Mouse (Mus musculus) liver, embryonic 16.5 days (tissue): ENCODE measurements at regions not wholly inside any gene's neighbourhood (a gene's known extent, or its start where the extent isn't known, plus 50 kb on each side); places are given as distances from the start of the nearest gene placed in this dataset.

Experiments
- ATAC-seq: fragments of 200-750 bp; cut with Nextera tagmentation; 2 replicates; pipeline ENCODE4 v1.8.0; 2017; ENCODE audit warnings: low read depth, mild to moderate bottlenecking, moderate number of reproducible peaks, moderate library complexity
- H3K27ac ChIP-seq: fragments of 300-500 bp; sonication (generic); 2 replicates; pipeline ENCODE4 v1.5.1; 2014; ENCODE audit warnings: mild to moderate bottlenecking, low read length
- H3K27me3 ChIP-seq: fragments of 300-500 bp; sonication (generic); 2 replicates; pipeline ENCODE4 v1.6.1; 2014; ENCODE audit warnings: low read depth, low read length, mixed read lengths; ENCODE audit not compliant: control insufficient read depth, insufficient read depth
- H3K36me3 ChIP-seq: fragments of 300-500 bp; sonication (generic); 2 replicates; pipeline ENCODE4 v1.6.1; 2014; ENCODE audit warnings: mild to moderate bottlenecking; ENCODE audit not compliant: control insufficient read depth, insufficient read depth
- H3K4me1 ChIP-seq: fragments of 300-500 bp; sonication (generic); 2 replicates; pipeline ENCODE4 v1.6.1; 2014; ENCODE audit warnings: low read depth, low read length, mixed read lengths; ENCODE audit not compliant: control insufficient read depth
- H3K4me2 ChIP-seq: fragments of 300-500 bp; sonication (generic); 2 replicates; pipeline ENCODE4 v1.6.1; 2014; ENCODE audit warnings: low read depth, low read length, mixed read lengths
- H3K4me3 ChIP-seq: fragments of 300-500 bp; sonication (generic); 2 replicates; pipeline ENCODE4 v1.5.1; 2014; ENCODE audit warnings: low read depth, mild to moderate bottlenecking, low read length
- H3K9ac ChIP-seq: fragments of 300-500 bp; sonication (generic); 2 replicates; pipeline ENCODE4 v1.6.1; 2014; ENCODE audit warnings: low read depth, low read length
- H3K9me3 ChIP-seq: fragments of 300-500 bp; sonication (generic); replicated peaks from 2 replicates; pipeline ENCODE4 v1.6.1; 2016; ENCODE audit warnings: low read length; ENCODE audit not compliant: control insufficient read depth
- WGBS: fragments of 180-500 bp; shearing (Covaris S2); extraction: QIAGEN DNeasy Blood & Tissue Kit; methylation state at CpG from one replicate; pipeline ENCODE4 v1.1.7; 2014; ENCODE audit not compliant: insufficient replicate concordance; 5-methylcytosine and 5-hydroxymethylcytosine counted together

DNA sequence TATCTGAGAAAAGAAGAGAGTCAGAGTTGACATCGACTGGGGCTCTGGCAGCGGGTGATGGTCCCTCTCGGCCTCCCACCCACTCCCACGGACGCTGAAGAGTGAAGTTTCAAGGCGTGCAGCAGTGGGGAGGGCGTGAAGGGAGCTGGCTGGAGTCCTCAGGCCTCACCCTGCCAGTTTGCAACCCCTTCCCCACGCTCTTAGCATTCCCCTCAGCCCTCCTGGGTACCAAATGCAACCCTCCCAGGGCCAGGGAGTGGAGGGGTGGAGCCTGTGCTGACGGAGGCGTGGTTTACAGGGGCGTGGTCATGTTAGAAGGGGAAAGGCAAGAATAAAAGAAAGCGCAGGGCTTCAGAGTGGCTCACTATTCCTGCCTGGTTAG is 136.3 kb downstream of the 2410131K14Rik start:
- Histone ChIP-seq H3K4me1 (peaks cover 16% of the 10 kb centered on the region), H3K4me2 (peak overlapping the region; percentile 65), H3K9me3 (no peaks in the 10 kb centered on the region), H3K9ac (peak overlapping the region; percentile 20; the same call in 1 of the 2 replicates), H3K4me3 (peak overlapping the region; percentile 57), H3K27me3 (peaks cover 23% of the 10 kb centered on the region), H3K27ac (no peak overlapping the region), H3K36me3 (no peaks in the 10 kb centered on the region)
- 0 out of 2 replicates have a peak, but pooled peaks have one; percentile 30 for ATAC-seq
- WGBS: 1% methylated on average over 12 of the region's 12 CpGs

DNA sequence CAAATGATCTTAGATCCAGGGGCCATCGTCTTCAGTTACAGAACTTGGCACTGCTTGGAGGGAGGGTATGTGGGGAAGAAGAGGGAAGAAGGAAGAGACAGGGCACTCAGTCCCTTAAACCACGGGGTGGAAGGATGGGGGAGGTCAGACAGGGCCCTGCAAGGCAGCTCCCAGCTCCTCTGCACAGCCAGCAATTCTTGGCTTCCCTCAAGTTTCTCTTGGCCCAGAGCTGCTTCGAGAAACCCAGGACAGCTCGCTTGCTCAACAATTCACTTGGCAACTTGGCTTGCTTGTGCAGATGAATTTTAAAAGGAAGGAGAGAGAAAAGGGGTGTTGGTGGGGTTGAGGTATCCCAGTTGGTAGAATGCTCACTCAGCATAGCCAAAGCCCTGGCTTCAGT is 141.1 kb downstream of the 2410131K14Rik start:
- no peak overlapping the region for H3K27ac ChIP-seq
- peaks cover 4% of the 10 kb centered on the region for H3K27me3 ChIP-seq
- H3K4me2 ChIP-seq: no peak overlapping the region
- H3K4me3 ChIP-seq: no peak overlapping the region
- no peak overlapping the region for H3K9ac ChIP-seq
- peaks cover 5% of the 10 kb centered on the region for H3K4me1 ChIP-seq
- H3K36me3 ChIP-seq: no peaks in the 10 kb centered on the region
- WGBS: 42% methylated on average over 4 of the region's 4 CpGs
- no peak for ATAC-seq
- 0 out of 2 replicates have a peak, but pooled peaks cover 3% of the 10 kb centered on the region for H3K9me3 ChIP-seq

DNA sequence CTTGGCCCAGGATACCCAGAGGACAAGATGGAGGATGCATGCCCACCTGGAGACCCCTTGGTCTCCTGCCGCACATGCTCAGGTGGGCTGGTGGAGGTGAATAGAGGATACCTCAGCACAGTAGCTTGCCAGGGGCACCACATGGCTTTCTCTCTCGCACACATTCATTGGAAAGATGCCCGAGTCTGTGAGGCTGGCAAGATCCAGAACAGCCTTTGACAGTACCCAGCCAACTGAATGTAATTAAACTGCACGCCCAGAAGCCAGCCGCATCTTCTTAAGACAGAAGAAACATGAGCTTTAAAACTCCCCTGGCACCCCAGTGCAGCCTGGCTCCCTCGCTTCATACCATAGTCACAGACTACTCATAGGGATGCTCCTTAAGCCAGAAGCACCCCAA is 143.4 kb downstream of the 2410131K14Rik start:
- ATAC-seq: no peak
- Histone ChIP-seq H3K4me1 (no peaks in the 10 kb centered on the region), H3K27me3 (no peaks in the 10 kb centered on the region), H3K4me2 (no peak overlapping the region), H3K4me3 (no peak overlapping the region), H3K27ac (no peak overlapping the region), H3K9me3 (0 out of 2 replicates have a peak, but pooled peaks cover 3% of the 10 kb centered on the region), H3K36me3 (no peaks in the 10 kb centered on the region), H3K9ac (no peak overlapping the region)
- WGBS: 69% methylated on average over 6 of the region's 6 CpGs

DNA sequence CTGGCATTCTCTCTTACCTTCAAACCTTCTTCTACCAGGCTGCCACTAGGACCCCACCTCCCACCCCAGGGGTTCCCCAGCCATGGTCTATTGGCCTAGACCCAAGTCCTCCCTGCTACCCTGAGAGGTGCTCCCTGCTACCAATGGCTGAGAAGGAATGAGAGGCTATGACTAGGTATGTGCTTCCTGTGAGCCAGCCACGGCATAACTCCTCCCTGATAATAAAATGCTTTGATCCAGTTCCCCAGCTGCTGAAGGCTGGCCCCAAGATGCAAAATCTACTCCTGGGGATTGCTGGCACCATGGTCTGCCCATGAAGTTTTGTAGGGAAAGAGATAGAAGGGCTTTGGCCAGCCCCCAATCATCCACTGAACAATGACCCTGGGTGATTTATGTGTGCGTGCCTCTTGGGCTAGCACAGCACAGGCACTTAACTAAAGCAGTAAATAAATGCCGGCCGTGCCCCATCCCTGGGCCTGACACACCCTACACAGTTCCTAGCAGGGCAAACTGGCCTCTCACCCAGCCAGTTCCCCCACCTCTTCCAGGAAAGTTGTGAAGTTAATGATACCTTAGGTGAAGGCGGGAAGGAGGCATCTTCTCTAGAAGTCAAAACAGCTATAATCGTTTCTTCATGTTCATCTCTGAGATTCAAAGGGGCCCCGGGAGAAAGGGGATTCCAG is 145.8 kb downstream of the 2410131K14Rik start:
- H3K36me3 ChIP-seq: no peaks in the 10 kb centered on the region
- no peak overlapping the region for H3K27ac ChIP-seq
- peaks cover under 1% of the 10 kb centered on the region for H3K27me3 ChIP-seq
- H3K4me1 ChIP-seq: peaks cover 3% of the 10 kb centered on the region
- no peak overlapping the region for H3K4me3 ChIP-seq
- no peak for ATAC-seq
- 0 out of 2 replicates have a peak, but pooled peaks cover 3% of the 10 kb centered on the region for H3K9me3 ChIP-seq
- H3K9ac ChIP-seq: no peak overlapping the region
- no peak overlapping the region for H3K4me2 ChIP-seq
- 73% methylated on average over 7 of the region's 7 CpGs for WGBS

DNA sequence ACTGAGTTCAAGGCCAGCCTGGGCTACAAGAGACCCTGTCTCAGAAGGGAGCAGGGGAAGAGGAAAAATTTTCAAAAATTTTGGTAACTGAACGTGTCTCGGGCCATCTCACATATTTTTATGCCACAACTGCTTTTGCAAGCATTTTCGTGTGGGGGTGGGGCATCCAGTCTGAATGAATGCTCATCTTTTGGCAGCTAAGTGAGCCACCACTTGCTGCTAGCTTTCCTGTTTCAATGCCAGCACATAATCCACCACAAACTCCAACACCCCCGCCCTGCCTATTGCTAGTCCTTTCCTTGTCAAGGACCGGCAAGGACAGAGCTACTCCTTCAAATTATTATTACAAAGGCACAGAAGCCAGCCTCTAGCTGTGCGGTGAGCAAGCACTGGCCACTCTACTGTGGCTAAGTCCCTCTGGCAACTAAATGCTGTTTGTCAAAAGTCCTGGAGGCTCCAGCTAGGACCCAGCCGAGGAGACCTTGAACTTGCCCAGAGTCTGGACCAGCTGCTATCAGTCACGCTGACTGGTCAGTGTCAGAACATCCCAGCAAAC is 148.0 kb downstream of the 2410131K14Rik start:
- Histone ChIP-seq H3K9ac (no peak overlapping the region), H3K4me1 (peaks cover 3% of the 10 kb centered on the region), H3K27me3 (peaks cover 14% of the 10 kb centered on the region), H3K4me2 (no peak overlapping the region), H3K27ac (no peak overlapping the region), H3K9me3 (0 out of 2 replicates have a peak, but pooled peaks cover 3% of the 10 kb centered on the region), H3K36me3 (no peaks in the 10 kb centered on the region), H3K4me3 (no peak overlapping the region)
- no peak for ATAC-seq
- WGBS: 63% methylated on average over 8 of the region's 8 CpGs

DNA sequence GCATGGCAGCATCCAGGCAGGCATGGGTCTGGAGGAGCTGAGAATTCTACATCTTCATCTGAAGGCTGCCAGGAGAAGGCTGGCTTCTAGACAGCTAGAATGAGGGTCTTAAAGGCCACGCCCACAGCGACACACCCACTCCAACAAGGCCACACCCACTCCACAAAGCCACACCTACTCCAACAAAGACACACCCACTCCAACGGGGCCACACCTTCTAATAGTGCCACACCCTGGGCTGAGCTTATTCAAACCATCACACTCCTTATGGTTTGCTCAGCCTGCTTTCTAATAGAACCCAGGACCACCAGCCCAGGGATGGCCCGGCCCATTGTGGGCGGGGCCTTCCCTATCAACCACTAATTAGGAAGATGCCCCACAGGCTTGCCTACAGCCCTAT is 149.0 kb downstream of the 2410131K14Rik start:
- Histone ChIP-seq H3K27me3 (peaks cover 14% of the 10 kb centered on the region), H3K4me3 (no peak overlapping the region), H3K36me3 (no peaks in the 10 kb centered on the region), H3K9ac (no peak overlapping the region), H3K4me1 (peaks cover 3% of the 10 kb centered on the region), H3K27ac (no peak overlapping the region), H3K4me2 (no peak overlapping the region), H3K9me3 (0 out of 2 replicates have a peak, but pooled peaks cover 3% of the 10 kb centered on the region)
- whole genome bisulfite sequencing: 29% methylated on average over 5 of the region's 5 CpGs
- ATAC-seq: 0 out of 2 replicates have a peak, but pooled peaks have one; percentile 24

DNA sequence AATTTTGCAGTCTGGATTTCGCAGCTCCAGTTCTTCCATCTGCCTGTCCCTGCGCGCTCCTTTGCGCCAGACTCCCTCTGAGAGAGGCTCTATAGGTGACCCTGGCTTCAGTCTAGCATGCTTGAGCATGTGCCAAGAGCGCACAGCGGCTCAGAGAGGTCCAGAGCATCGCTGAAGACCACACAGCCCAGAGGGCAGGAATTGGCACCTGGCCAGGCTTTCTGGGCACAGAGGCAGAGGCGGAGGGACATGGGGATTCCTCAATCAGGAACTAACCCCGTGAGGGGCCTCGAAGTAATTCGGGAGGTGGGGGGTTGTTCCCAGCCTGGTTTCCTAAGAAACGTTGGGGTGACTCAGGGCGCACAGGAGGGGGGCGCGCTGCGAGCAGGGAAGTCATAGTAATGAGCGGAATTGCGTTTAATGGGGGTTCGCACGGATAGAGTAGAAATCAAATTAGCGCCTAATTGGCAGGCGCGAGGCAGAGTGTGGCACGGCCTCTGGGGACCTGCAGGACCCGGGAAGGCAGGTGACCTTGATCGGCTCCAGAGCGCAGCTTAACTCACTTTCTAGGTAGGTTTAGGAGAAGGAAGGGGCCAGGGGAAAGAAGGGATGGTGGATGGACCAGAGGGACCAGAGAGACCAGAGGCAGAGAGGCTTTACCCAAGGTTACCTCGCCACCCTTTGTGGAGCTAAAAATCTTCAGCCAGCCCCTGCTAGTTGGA is 151.1 kb downstream of the 2410131K14Rik start:
- no peak overlapping the region for H3K4me2 ChIP-seq
- 15% methylated on average over 28 of the region's 28 CpGs for WGBS
- H3K27me3 ChIP-seq: peaks cover 14% of the 10 kb centered on the region

DNA sequence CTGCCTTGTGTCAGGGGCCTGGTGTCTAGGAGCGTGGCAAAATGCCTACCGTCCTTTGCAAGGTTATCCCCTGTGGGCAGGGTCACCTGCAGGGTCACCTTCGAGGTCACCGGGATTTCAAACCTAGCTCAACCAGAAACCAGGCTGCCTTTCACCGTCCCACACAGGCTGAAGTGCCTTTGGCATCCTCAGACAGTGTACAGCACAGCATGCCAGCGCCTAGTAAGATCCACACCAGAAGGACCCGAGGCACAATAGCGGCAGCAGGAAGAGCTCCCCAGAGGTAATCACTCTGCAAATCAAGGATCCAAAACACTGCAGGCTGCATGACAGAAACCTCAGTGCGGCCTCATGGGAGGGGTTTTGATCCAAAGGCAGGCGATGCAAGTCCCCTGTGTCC is 155.9 kb downstream of the 2410131K14Rik start:
- 55% methylated on average over 10 of the region's 10 CpGs for WGBS

More for the DNA sequence above, 151.1 kb downstream of the 2410131K14Rik start:
- peaks cover 3% of the 10 kb centered on the region for H3K4me1 ChIP-seq
- no peaks in the 10 kb centered on the region for H3K36me3 ChIP-seq
- H3K27ac ChIP-seq: no peak overlapping the region
- H3K9me3 ChIP-seq: no peaks in the 10 kb centered on the region
- H3K4me3 ChIP-seq: no peak overlapping the region
- H3K9ac ChIP-seq: no peak overlapping the region
- no peak for ATAC-seq

DNA sequence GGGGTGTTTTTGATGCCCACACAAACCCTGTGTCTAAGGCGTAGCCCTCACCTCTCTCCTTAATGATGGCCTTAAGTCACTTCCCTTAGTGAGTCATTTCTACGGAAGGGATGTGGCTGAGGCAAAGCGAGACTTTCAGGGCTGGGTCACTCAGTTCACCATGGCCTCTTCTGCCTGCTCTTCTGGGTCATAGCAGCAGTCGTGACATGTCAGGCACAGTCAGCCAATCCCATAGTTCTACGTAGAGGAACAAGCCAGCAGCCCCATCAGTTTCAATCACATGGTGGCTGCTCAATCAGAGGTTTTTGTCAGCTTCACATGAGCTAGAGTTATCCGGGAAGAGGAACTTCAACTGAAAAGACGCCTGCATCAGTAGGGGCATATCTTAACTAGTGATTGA is 156.1 kb upstream of the Med13l start:
- no peak for ATAC-seq
- no peaks in the 10 kb centered on the region for H3K27me3 ChIP-seq
- WGBS: 32% methylated on average over 7 of the region's 7 CpGs

More for the DNA sequence above, 155.9 kb downstream of the 2410131K14Rik start:
- no peak overlapping the region for H3K9ac ChIP-seq
- no peaks in the 10 kb centered on the region for H3K4me1 ChIP-seq
- H3K9me3 ChIP-seq: no peaks in the 10 kb centered on the region
- no peak for ATAC-seq
- peaks cover 12% of the 10 kb centered on the region for H3K27me3 ChIP-seq
- H3K4me2 ChIP-seq: no peak overlapping the region
- H3K4me3 ChIP-seq: no peak overlapping the region
- H3K27ac ChIP-seq: no peak overlapping the region
- H3K36me3 ChIP-seq: no peaks in the 10 kb centered on the region

More for the DNA sequence above, 156.1 kb upstream of the Med13l start:
- Histone ChIP-seq H3K36me3 (no peaks in the 10 kb centered on the region), H3K4me3 (no peak overlapping the region), H3K9me3 (no peaks in the 10 kb centered on the region), H3K27ac (no peak overlapping the region), H3K4me1 (no peaks in the 10 kb centered on the region), H3K9ac (no peak overlapping the region), H3K4me2 (no peak overlapping the region)
